Mouse (Mus musculus): Measurements from ENCODE around the gene Ift140. TPM values are rescaled to one million over a fixed set of nuclear protein-coding genes. Genes with fewer than 3 reads are reported as not detected.

Ift140 gene
- polyA plus RNA-seq, 1 experiment from 2014 or later, result 78.9 TPM

- no peak for ATAC-seq
- H3K4me2 ChIP-seq, result no peak overlapping the region
- 92% methylated on average over 16 of the region's 16 CpGs for WGBS (ENCODE audit: insufficient replicate concordance)
- H3K36me3 ChIP-seq, result peaks cover 97% of the 10 kb centered on the region
- no peak overlapping the region for H3K4me3 ChIP-seq
- no peaks in the 10 kb centered on the region for H3K27me3 ChIP-seq (replicated peaks)
- no peak overlapping the region for H3K27ac ChIP-seq
- 0 out of 2 replicates have a peak, but pooled peaks cover 3% of the 10 kb centered on the region for H3K4me1 ChIP-seq
- H3K9ac ChIP-seq, result no peak overlapping the region
- H3K9me3 ChIP-seq (replicated peaks), result no peaks in the 10 kb centered on the region
Observed at GRCm38 (mm10) chr17:25107786-25108185, 91.9 kb downstream of the Ift140 start.

- no peak overlapping the region for H3K4me2 ChIP-seq
- H3K9ac ChIP-seq, result no peak overlapping the region
- H3K36me3 ChIP-seq, result peaks cover 92% of the 10 kb centered on the region
- peak; percentile 60 for ATAC-seq
- no peak overlapping the region for H3K27ac ChIP-seq
- no peaks in the 10 kb centered on the region for H3K27me3 ChIP-seq (replicated peaks)
- H3K4me3 ChIP-seq, result no peak overlapping the region
- 71% methylated on average over 2 of the region's 2 CpGs for WGBS (ENCODE audit: insufficient replicate concordance)
- H3K9me3 ChIP-seq (replicated peaks), result no peaks in the 10 kb centered on the region
- peaks cover 19% of the 10 kb centered on the region for H3K4me1 ChIP-seq
Observed at GRCm38 (mm10) chr17:25109578-25109977, 93.7 kb downstream of the Ift140 start.

GRCm38 (mm10) chr17:25110590-25110989, 94.7 kb downstream of the Ift140 start:
- Histone ChIP-seq H3K4me1 (peaks cover 29% of the 10 kb centered on the region), H3K9ac (no peak overlapping the region), H3K9me3 (replicated peaks) (no peaks in the 10 kb centered on the region), H3K4me2 (no peak overlapping the region), H3K36me3 (peaks cover 82% of the 10 kb centered on the region), H3K27ac (no peak overlapping the region), H3K27me3 (replicated peaks) (no peaks in the 10 kb centered on the region), H3K4me3 (no peak overlapping the region)
- no peak for ATAC-seq
- WGBS (ENCODE audit: insufficient replicate concordance), result 93% methylated on average over 5 of the region's 6 CpGs

DNA sequence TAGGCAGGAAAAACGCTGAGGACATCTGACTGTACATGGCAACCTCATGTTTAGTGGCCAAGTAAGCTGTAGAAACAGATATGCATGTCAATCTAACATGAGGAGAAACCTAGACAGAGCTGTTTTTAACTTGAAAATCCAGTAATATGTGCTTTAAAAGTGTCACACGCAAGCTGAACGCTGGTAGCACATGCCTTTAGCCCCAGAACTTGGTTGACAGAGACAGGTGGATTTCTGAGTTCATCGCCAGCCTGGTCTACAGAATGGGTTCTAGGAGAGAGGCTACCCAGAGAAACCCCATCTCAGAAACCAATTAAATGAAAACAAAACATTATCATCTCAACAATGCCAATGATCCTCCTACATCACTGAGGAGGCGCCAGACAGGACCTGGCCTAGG, 95.3 kb downstream of the Ift140 start:
- no peak overlapping the region for H3K27ac ChIP-seq
- H3K9me3 ChIP-seq (replicated peaks), result no peaks in the 10 kb centered on the region
- peaks cover 76% of the 10 kb centered on the region for H3K36me3 ChIP-seq
- peaks cover 32% of the 10 kb centered on the region for H3K4me1 ChIP-seq
- no peak for ATAC-seq
- no peak overlapping the region for H3K9ac ChIP-seq
- WGBS (ENCODE audit: insufficient replicate concordance), result 79% methylated on average over 5 of the region's 5 CpGs
- no peak overlapping the region for H3K4me3 ChIP-seq
- no peaks in the 10 kb centered on the region for H3K27me3 ChIP-seq (replicated peaks)
- no peak overlapping the region for H3K4me2 ChIP-seq

DNA sequence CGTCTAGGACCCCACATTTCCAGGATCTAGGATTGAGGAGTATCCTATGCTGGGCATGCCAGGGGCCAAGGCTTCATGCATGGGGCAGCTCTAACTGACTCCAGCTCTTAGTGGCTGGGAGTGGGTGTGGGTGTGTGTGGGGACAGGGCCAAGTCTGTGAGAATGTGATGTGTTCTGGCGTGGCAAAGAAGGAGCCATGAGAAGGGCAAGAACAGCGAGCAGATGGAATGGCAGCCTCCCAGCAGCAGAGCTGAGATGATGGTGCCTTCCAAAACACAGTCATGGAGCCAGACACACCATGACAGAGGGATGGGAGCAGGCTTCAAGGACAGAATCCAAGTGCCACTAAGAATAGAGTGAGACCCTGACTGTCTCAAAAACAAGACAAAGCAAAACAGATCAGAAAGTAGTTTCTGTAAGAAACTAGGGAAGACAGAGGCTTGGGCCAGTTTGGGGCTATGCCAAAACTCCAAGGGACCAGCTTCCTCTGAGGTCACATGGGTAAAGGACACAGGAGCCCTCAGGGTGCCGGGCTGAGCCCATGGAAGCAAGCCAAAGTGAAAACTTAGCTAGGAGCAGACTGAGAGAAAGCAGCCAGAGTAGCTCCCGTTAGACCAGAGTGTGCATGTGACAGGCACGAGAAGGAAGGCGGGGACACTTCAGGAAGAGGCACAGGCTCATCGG, 96.0 kb downstream of the Ift140 start:
- no peak overlapping the region for H3K9ac ChIP-seq
- no peaks in the 10 kb centered on the region for H3K9me3 ChIP-seq (replicated peaks)
- H3K27ac ChIP-seq, result no peak overlapping the region
- peaks cover 69% of the 10 kb centered on the region for H3K36me3 ChIP-seq
- peaks cover 35% of the 10 kb centered on the region for H3K4me1 ChIP-seq
- no peak overlapping the region for H3K4me3 ChIP-seq
- 73% methylated on average over 8 of the region's 8 CpGs for WGBS (ENCODE audit: insufficient replicate concordance)
- no peaks in the 10 kb centered on the region for H3K27me3 ChIP-seq (replicated peaks)
- ATAC-seq, result no peak
- H3K4me2 ChIP-seq, result no peak overlapping the region

GRCm38 (mm10) chr17:25112423-25112810, 96.5 kb downstream of the Ift140 start:
- ATAC-seq, result no peak
- WGBS (ENCODE audit: insufficient replicate concordance), result 58% methylated on average over 3 of the region's 3 CpGs
- Histone ChIP-seq H3K4me1 (peaks cover 35% of the 10 kb centered on the region), H3K4me3 (no peak overlapping the region), H3K9ac (no peak overlapping the region), H3K9me3 (replicated peaks) (no peaks in the 10 kb centered on the region), H3K36me3 (peaks cover 64% of the 10 kb centered on the region), H3K4me2 (no peak overlapping the region), H3K27ac (no peak overlapping the region), H3K27me3 (replicated peaks) (no peaks in the 10 kb centered on the region)

DNA sequence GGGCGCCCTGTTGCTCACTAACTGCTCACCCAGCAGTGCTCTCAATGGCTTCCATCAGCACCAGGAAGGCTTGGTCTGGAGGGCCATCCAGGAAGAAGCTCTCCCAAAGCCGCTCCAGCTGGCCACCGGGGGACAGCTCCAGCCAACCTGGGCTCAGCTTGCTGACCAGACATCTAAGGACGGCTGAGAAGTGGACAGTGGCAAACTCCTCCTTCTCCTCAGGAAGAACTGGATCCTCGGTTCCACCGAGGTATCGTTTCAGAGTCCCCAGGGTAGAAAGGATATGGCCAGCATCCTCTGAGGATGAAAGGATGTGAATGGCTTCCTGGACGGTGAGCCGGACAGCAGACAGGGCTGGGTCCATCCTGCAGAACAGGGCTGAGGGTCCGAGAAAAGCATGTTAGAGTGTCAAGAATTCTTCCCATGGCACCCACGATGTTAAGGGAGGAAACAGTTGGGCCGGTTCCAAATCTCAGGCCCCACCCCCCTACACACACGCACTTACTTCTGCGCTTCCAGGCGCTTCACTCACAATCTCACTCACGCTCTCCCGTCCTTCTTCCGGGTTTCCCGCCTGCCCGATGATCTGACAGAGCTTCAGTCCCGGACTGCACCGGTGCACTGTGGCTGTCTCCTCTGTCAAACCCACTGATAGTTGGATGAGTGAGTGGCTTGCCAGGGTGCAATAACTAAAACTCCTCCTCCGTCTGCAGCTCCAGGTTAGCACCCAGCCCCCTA, 99.2 kb downstream of the Ift140 start:
- peak overlapping the region; percentile 93 for H3K4me2 ChIP-seq
- H3K27me3 ChIP-seq (replicated peaks), result peaks cover 8% of the 10 kb centered on the region; the same call in 1 of the 2 replicates
- H3K27ac ChIP-seq, result peak overlapping the region; percentile 85
- H3K4me1 ChIP-seq, result peaks cover 44% of the 10 kb centered on the region
- peaks cover 37% of the 10 kb centered on the region for H3K36me3 ChIP-seq
- 10% methylated on average over 23 of the region's 23 CpGs for WGBS (ENCODE audit: insufficient replicate concordance)
- peak overlapping the region; percentile 69 for H3K4me3 ChIP-seq
- peak overlapping the region; percentile 76 for H3K9ac ChIP-seq
- no peaks in the 10 kb centered on the region for H3K9me3 ChIP-seq (replicated peaks)
- ATAC-seq, result peak; percentile 68

- H3K4me3 ChIP-seq, result peak within 1 kb of the TSS; percentile 69
- H3K9ac ChIP-seq, result peak within 1 kb of the TSS; percentile 76
- peaks cover 41% of the 10 kb centered on the region for H3K4me1 ChIP-seq
- ATAC-seq, result peak; percentile 88
- no peaks in the 10 kb centered on the region for H3K9me3 ChIP-seq (replicated peaks)
- H3K4me2 ChIP-seq, result peak within 1 kb of the TSS; percentile 93
- H3K27me3 ChIP-seq (replicated peaks), result peaks cover 14% of the 10 kb centered on the region
- peaks cover 29% of the 10 kb centered on the region for H3K36me3 ChIP-seq
- peak within 1 kb of the TSS; percentile 85 for H3K27ac ChIP-seq
- WGBS (ENCODE audit: insufficient replicate concordance), result 6% methylated on average over 40 of the region's 40 CpGs
Observed at GRCm38 (mm10) chr17:25115664-25116432, 100.0 kb downstream of the Ift140 start, which contains the start of gene Telo2. Telo2 (minus strand) TSS chr17:25115967.

DNA sequence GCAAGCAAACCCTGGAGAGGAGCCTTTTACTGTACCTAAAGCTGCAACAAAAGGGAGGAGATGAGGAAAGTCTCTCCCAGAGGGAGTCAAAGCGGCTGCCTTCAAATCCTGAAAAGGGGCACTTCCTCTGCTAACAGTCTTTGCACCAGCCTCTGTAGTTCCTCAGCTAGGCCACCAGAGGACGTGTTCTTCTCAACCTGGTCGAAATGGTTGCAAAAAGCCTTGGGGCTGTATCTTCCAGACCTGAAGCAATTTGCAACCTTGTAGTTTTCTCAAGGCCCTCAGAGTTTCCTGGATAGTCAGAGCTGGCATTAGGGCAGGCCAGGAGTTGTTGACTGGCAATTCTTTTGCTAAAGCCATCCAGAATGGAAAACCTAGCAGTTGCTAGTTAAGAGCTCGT, 101.4 kb downstream of the Ift140 start:
- H3K9me3 ChIP-seq (replicated peaks), result no peaks in the 10 kb centered on the region
- no peak overlapping the region for H3K4me2 ChIP-seq
- peaks cover 15% of the 10 kb centered on the region for H3K36me3 ChIP-seq
- H3K4me3 ChIP-seq, result no peak overlapping the region
- peaks cover 41% of the 10 kb centered on the region for H3K4me1 ChIP-seq
- H3K27ac ChIP-seq, result 0 out of 2 replicates have a peak overlapping the region, but pooled peaks have one; percentile 11
- peaks cover 27% of the 10 kb centered on the region for H3K27me3 ChIP-seq (replicated peaks)
- H3K9ac ChIP-seq, result no peak overlapping the region
- WGBS (ENCODE audit: insufficient replicate concordance), result 38% methylated on average over 4 of the region's 4 CpGs
- no peak for ATAC-seq

- no peak for ATAC-seq
- WGBS (ENCODE audit: insufficient replicate concordance), result 28% methylated on average over 3 of the region's 3 CpGs
- H3K9ac ChIP-seq, result 0 out of 2 replicates have a peak within 1 kb of the TSS, but pooled peaks have one; percentile 20
Observed at GRCm38 (mm10) chr17:25120406-25120805, 104.5 kb downstream of the Ift140 start, which contains the start of gene Ptx4. Ptx4 (plus strand) TSS chr17:25120760.

DNA sequence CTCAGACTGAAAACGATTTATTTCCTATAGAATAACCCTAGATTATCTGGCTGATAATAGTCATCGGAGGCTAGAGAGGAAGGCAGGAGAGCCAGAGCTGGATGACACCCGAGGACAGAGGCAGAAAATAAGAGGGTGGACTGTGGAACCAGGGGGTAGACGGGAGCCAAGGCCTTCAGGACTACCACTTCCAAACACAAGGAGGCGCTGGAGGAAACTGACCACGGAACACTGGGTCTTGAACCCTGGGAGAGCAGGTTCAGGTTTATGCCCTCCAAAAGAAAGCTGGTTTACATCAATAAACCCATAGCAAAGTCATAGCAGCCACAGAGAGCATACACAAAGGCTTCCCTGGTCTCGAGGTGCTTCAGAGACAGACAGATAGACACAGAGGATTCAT, 108.1 kb downstream of the Ift140 start:
- peaks cover 52% of the 10 kb centered on the region for H3K4me1 ChIP-seq
- H3K4me3 ChIP-seq, result no peak overlapping the region
- H3K4me2 ChIP-seq, result no peak overlapping the region
- no peak overlapping the region for H3K27ac ChIP-seq
- H3K9ac ChIP-seq, result no peak overlapping the region
- no peaks in the 10 kb centered on the region for H3K9me3 ChIP-seq (replicated peaks)
- peaks cover 31% of the 10 kb centered on the region for H3K27me3 ChIP-seq (replicated peaks)
- no peak for ATAC-seq
- no peaks in the 10 kb centered on the region for H3K36me3 ChIP-seq
- WGBS (ENCODE audit: insufficient replicate concordance), result 23% methylated on average over 7 of the region's 7 CpGs

More at GRCm38 (mm10) chr17:25120406-25120805, 104.5 kb downstream of the Ift140 start, which contains the start of gene Ptx4:
- H3K27me3 ChIP-seq (replicated peaks), result peaks cover 35% of the 10 kb centered on the region
- H3K4me2 ChIP-seq, result no peak within 1 kb of the TSS
- no peak within 1 kb of the TSS for H3K27ac ChIP-seq
- no peak within 1 kb of the TSS for H3K4me3 ChIP-seq
- H3K36me3 ChIP-seq, result no peaks in the 10 kb centered on the region
- H3K9me3 ChIP-seq (replicated peaks), result no peaks in the 10 kb centered on the region
- peaks cover 30% of the 10 kb centered on the region for H3K4me1 ChIP-seq
